Mouse (Mus musculus) lung, postnatal 4 days (tissue): Measurements from ENCODE around the gene Zp3.

Source experiments
- DNase-seq, 2 experiments: peaks; one replicate each; pipeline ENCODE4 v3.0.0; 2021

Gene Zp3

DNA sequence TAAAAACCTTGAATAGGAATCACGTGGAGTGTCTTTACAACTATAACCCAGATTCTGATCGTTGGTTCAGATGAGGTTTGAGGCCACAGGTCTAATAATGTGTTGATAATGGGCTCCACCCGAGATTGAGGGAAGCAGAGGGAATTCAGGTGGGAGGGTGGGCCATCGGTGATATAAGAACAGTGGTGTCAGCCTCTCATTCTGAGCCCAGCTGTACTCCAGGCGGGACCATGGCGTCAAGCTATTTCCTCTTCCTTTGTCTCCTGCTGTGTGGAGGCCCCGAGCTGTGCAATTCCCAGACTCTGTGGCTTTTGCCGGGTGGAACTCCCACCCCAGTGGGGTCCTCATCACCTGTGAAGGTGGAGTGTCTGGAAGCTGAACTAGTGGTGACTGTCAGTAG is at the start of gene Zp3:
TSS of gene Zp3 (plus strand) at position 196 of the 400 bp plus-strand sequence.
- DNase-seq, result no peak

DNA sequence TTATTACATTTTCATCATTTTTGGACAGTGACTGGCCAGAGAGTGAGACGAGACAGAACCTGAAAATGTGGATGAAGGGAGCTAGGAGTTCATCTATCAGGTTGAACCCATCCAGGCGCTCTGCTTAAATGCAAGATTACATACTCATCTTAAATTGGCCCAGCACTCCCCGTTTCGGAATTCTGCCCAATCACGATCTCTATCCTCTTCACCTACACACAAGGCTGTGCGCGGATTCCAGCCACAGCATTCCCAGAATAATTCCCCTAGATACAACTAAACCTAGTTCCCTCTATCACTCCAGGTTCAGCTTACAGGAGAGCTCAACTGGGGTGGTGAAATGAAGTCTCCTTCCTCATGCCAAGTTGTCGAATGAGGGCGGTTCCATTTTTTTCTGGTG is 48.4 kb upstream of the Zp3 start:
- DNase-seq, result no peak

DNA sequence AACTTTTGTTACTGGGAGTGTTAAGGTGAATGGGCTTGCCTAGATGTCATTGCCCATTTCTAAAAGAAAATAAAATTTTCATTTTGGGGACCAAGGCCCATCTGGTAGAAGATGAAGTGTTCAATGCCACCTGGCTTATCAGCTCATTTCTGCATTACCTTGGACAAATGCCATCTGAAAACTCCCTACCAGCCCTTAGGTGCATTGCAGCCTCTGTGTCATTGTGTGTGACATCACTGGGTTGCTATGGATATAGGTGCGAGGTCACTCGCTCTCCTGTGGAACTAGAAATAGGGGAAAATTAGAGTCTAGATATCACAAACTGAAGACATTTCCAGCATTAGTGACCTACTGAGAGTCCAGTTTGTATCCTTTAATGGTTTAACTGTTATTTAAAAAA is 47.5 kb upstream of the Zp3 start:
- no peak for DNase-seq

DNA sequence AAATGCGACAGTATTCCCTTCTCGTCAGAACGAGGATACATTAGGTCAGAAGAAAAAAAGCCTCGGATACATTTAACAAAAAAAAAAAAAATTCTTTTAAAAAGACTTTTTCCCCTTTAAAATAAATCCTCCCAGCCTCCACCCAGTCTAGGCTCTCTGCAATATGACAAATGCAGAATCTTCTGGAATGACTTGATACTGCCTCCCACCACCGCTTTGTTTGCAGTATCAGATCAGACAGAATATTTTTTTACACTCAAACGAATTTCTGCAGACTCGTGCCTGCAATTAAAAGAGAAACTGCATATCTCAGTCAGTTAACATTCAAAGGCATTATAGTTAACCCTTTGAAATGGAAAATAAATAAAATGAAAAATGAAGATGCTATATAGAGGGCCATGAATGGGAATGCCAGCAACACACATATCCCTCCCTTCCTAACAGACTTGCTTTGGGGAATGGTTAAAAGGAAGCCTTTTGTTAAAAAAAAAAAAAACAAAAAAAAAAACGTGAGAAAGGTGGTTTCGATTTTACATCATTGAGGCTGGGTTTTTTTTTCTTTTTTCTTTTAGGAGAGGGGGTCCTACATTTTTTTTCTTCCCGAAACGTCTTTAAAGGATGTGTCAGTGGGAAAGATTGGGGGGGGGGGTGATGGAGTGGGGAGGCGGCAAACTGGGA is 46.5 kb upstream of the Zp3 start:
- no peak for DNase-seq

DNA sequence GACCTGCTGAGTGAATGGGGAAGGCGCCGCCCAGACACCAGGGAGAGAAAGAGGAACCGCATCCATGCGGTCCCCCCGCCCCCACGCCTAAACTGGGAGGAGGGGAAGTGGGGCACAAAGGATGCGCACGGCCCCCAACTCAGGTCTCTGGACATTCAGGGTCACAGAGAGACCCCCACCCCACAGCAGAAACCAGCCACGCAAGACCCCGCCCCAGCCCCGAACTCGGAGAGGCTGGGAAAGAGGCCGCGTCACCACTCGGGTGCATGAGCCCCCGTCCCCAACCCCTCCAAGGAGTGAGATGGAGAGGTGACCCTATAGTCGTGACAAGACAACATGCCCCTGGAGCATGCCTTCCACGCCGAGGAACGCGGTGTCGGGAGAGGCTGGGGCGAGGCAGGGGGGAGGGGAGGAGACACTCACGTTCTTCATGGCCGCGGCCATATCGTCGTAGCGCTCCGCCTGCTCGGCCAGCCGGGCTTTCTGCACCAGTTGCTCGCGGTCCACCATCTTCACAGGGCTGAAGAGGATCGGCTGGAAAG is 45.9 kb upstream of the Zp3 start:
- peak; percentile 69 to 76 for DNase-seq

DNA sequence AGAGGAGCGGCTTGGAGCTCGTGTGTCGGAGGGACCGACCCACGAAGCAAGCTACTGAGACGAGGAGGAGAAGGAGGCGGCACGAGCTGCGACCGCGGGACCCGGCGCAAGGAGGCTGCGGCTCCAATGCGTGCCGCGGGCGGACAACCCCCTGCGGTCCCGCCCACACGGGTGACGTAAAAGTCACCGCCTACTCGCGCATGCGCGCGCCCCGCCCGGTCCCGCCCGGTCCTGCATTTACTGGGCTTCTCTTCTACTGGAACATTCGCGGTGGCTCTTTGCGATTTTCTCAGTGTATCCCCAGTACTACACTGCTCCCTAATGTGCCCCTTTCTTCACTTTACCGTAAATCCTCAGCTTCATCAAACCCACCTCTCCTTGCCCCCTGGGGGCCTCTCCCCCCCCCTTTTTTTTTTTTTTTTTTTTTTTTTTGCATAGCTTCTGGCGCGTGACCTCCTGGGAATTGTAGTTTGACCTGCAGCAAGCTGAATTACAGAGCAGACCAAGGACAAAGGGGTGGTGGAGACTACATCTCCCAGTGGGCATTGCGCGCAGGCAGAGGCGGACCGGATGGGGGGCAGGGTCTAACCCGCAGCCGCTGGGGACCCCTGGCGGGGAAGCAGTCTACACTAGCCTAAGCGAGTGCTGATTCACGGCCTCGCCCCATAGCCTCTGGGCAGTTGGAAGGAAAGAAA is 45.3 kb upstream of the Zp3 start, which contains the start of gene Ywhag:
TSS of gene Ywhag (minus strand) at position 136 of the 695 bp plus-strand sequence.
- DNase-seq, result peak; percentile 98

DNA sequence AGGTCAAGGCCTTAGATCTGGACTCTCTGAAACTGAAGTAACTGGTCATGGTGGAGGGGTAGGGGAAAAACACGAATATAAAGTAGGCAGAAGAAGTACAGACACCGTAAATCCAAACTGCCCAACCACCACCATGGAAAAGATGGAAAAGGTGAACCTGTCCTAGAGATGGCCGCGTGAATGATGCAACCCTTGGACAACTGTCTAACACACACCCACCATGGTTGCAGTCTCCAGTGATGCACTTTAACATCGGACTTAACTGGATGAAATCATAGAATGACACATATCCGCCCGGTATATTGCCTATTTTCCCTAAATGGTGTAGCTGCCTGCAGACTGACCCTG is 44.7 kb upstream of the Zp3 start:
- DNase-seq, result no peak

DNA sequence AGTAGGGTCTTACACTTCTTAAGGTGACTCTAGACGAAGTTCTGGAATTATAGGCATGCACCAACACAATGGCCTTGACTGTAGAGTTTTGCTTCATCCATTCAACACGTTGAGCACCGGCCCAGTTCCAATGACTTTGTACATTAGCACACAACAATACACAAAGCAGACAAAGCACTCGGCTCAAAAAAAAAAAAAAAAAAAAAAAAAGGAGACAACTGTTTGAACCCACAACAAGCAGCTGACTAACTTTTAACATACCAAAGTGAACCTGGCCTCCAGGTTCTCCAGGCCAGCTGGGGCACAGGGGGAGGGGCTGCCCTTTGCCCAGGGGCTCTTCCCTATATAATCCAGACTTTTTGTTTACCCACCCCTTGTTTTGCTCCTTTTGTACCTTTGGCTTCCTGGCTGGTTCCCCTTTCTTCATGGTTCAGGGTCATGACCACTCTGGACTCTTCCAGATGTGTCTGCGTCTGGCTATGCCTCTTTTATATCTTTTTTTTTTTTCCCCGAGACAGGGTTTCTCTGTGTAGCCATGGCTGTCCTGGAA is 44.2 kb upstream of the Zp3 start:
- DNase-seq, result no peak

DNA sequence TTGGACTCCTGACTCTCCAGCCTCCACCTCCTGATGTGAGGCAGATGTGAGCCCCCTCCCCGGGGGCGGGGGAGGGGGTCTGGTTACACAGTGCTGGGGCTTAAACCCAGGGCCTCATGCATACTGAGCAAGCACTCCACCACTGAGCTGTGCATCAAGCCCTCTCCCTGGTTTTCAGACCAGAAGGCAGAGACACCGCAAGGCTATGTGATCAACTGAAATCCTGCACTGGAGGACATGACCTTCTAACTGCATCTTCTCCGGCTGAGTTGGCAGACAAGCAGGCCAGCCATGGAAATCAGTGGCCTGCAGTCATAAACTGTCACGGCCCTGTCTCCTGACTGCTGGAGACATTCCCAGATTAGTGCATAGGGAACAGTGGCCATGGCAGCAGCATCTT is 39.3 kb upstream of the Zp3 start:
- DNase-seq, result no peak

DNA sequence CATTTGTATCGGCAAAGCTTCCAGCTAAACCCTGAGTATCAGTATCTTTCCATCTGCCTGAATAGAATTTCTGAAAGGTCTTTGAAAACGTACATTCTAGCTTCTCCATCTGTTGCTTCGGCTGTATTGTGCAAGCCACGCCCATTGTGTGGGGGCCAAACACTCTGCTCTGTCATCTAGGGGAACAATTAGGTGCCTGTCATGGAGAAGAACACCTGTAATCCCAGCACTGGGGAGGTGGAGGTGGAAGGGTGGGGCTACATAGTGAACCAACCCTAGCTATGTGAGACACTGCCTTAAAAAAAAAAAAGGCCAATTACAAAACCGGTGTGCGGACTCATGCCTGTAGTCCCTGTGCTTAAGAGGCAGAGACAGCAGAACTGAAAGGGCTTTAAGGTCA is 37.2 kb upstream of the Zp3 start:
- no peak for DNase-seq

DNA sequence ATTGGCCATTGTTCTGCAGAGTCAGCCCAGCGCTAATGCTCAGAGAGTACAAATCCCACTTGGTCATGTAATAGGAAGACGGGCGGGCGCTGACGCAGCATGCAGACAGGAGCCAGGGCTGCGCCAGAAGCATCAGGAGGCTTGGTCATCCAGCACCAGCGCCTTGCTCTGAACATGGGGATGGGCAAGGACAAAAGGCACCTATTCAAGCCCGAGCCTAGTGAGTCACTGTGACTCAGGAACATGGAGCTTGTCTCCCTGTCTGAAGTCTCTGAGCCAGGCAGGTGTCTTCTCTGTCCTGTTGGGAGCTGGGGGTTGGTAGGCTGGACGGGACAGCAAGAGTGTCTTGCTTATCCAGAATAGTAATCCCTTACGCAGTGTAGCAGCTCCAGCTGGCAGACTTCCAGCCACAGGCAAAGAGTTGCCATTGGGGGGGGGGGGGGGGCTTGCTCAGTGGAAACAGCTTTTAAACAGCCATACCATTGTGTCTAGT is 33.9 kb upstream of the Zp3 start:
- no peak for DNase-seq

DNA sequence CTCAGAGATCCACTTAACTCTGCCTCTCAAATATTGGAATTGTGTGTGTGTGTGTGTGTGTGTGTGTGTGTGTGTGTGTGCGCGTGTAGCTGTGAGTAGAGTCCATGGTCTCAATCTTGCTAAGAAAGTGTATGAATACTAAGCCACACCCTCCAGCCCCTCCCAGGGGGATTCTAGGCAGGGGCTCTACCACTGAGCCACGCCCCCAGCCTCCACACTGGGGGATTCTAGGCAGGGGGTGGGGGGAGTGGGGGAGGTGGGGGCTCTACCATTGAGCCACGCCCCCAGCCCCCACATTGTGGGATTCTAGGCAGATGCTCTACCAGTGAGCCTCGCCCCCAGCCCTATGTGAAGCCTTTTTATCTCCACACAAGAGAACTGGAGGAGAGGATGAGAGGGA is 33.3 kb upstream of the Zp3 start:
- no peak for DNase-seq

DNA sequence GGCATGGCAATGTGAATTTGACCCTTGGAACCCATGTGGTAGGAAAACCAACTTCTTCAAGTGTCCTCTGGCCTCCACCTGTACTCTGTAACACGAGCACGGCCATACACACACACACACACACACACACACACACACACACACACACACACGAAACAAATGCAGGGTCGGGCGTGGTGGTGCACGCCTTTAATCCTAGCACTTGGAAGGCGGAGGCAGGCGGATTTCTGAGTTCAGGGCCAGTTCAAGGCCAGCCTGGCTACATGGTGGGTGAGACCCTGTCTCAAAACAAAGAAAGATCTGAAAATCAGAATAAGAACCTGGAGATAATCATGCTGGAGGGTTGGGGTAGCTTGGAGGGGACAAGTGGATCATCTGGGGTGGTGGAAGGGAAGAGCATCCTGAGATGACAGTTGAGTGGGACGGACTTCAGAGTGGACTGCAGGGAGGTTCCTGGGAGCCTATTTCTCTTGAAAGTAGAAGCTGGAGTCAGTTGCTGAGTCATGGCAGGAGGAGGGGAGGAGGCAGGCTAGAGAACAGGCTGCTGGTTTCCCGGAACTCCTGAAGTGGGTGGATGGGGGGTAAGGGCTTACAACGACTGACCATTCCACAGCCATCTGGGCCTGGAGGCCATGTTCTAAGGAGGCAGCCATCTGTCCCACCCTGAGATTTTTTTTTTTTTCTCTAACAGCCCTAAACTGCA is 29.0 kb upstream of the Zp3 start:
- peak in 1 of 2 experiments; percentile 14 for DNase-seq

DNA sequence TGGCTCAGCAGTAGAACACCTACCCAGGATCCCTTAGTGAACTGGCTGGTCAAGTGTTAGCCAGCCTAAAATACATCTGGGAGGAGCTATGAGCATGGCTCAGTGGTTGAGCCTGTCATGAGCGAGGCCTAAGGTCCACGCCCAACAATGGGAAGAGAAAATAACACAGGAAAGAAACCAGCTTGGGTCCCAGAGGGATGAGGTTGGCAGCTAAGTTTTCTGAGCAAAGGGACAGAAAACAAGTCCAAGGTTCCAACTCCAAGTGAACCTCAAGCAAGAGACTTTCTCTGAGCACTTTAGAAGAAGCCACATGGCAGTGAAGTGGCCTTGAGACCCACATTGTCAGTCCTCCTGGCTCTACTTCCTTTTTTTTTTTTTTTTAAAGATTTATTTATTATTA is 28.2 kb upstream of the Zp3 start:
- no peak for DNase-seq

DNA sequence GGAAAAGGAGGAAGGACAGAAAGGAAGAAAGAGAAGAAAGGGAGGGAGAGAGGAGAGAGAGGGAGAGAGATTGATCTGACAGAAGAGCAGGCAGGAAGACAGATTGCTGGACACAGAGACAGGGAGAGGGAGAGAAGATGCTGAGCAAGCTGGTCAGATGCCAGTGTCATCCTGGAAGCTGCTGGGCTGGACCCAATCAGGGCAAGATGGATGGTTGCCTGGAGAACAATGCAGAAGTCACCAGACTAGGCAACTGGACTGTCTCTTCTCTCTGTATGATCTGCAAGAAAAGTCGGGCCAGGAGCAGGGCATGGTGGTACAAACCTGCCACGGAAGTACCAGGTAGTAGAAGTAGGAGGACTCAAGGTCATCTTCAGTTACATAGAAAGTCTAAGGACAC is 27.1 kb upstream of the Zp3 start:
- no peak for DNase-seq

DNA sequence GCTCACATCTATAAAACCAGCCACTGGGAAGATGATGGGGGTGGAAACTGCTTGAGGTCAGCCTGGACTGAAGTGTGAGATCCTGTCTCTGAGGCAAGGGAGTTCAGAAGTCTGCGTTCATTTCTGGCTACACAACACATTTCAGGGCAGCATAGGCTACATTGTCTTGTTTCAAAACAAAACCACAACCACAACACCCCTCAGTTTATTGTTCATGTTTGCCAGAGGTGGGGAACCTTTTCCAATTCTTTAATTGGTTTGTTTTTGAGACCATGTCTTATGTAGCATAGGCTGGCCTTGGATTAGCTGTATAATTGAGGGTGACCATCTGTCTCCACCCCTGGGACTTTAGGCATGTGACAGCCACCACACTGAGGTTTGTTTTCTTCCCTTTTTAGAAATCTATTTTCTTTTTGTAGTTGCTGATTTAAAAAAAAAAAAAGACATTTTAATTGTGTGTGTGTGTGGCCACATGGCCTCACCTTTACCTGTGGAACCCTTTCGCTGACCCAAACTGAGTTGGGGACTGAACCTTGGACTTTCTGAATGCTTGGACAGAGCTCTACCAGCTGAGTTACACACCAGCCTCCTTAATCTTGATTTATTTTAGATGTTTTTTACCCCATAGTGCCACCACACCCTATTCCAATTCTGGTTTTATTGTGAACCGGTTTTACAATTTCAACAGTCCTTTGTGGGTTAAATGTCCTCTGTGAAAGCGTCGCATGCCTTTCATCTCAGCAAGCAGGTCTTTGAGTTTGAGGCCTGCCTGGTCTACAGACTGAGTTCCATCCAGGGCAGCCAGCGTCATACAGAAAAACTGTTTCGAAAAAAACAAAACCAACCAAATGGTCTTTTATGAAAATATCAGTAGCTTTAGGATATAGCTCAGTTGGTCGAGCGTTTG is 23.3 kb upstream of the Zp3 start:
- DNase-seq, result no peak

DNA sequence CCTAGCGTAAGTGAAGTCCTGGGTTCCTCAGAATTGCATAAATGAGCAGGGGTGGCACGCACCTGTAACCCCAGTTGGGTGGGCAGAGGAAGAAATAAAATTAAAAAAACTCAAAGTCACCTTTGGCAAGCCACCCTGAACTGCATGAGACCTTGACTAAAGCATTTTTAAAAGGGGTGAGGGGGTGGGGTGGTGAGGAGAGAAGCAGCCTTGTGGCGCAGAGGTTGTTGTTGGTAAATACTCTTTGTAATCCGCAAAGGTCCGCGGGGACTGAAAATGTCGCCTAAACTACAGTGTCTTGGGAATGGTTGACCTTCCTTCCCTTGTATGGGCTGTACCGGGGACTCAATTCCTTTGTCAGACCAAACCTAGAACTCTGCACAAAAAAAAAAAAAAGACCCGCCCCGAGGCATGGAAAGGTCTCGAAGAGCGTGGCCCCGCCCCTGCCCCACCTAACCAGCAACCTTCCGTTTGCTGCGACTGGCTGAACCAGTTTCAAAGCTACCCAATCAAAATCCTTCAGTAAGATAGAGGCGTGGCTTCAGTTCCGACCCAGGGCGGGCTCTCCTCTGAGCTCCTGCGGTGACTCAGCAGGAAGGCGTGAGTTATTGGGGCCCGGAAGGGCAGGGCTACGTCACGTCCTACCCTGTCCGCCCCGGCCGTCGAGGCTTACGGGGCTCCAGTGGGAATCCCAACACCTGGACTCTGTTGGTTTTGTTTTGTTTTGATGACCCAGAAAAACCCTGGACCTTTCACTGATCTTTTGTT is 22.5 kb upstream of the Zp3 start:
- DNase-seq, result peak; percentile 95 to 98

DNA sequence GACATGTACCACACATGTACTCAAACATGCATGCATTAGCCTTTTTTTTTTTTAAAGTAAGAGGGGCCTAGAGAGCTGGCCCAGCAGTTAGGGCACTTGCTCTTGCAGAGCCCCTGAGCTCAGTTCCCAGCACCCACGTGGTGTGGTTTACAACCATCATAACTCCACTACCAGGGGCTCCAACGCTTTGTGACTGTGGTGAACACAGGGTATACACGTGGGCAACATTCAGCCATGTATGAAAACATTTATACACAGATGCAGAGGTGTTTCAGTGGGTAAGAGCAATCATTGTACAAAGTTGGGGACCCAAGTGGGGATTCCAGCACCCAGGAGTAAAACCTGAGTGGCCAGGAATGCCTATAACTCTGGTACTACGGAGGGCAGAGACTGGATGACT is 21.5 kb upstream of the Zp3 start:
- no peak for DNase-seq

DNA sequence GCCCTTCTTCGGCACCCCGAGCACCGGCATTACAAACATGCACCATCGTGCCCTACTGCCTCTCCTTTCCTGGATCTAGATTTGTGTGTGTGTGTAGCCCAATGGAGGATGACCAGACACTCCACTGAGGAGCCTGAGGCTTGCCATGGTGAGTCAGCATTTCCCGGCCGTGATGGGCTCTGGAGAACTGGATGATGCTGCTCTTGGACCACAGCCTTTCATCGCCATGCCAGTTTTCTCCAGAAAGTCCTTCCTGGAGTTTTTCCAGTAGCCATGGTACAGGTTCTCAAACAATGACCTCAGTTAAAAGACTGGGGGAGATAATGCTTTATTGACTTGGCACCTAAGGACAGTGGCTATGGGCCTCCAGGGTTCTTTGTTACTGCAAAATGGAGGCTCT is 20.0 kb upstream of the Zp3 start:
- DNase-seq, result no peak

DNA sequence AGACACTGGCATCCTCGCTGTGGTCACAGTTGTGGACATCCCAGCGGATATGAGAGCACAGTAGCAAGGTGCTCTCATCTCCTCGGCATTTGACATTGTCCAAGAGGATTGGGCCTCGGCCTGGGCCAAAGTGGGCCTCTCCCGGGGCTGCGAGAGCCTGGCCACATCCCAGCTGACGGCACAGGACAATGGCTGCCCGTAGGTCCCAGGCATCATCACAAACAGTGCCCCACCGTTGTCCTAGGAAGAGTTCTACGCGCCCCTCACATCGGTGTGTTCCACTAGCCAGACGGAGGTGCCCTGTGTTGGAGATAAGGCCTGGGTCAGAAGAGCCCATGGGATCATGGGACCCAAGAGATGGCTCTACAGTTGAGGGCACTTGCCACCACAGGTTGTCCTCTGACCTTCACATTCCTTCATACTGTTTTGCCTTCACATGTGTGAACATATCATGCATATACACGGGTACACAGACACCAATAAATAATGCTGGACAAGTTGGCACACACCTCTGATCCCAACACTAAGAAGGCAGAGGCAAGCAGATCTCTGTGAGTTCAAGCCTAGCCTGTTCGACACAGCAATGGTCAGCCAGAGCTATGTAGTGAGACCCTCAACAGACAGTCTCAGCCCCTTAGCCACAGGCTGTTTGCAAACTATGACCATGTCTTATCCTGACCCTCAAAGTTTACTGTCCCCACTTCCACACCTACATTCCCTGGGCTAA is 18.8 kb upstream of the Zp3 start:
- peak in 1 of 2 experiments; percentile 29 for DNase-seq

DNA sequence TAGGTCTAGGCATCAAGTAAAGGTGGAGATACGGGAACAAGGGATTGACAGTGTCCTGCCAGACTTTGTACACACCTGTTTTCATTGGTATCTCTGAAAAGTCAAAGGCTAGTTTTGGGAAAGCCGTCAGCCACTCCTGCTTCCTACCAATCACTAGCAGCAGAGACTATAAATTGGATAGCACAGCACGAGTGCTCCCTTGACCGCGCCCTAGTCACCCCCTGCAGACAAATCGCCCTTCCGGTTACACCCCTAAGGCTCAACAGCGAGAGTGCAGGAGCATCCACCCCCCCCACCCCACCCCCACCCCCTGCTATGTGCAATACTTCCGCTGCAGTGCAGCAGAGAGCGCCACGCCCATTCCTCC is 17.8 kb upstream of the Zp3 start:
- DNase-seq, result no peak
